Mouse (Mus musculus) intestine, postnatal 0 days (tissue): ENCODE measurements around the gene Gm3625. TPM values are rescaled to one million over a fixed set of nuclear protein-coding genes. Genes with fewer than 3 reads are reported as not detected.

Experiments used
- ATAC-seq: fragments of 200-750 bp; cut with Nextera tagmentation; 2 replicates; pipeline ENCODE4 v1.8.0; 2017; ENCODE audit warnings: mild to moderate bottlenecking, moderate TSS enrichment, moderate library complexity
- H3K27ac ChIP-seq: fragments of 300-500 bp; sonication (generic); 2 replicates; pipeline ENCODE4 v1.5.1; 2014; ENCODE audit warnings: mild to moderate bottlenecking, low read depth, low read length, moderate library complexity
- H3K27me3 ChIP-seq: fragments of 300-500 bp; sonication (generic); replicated peaks from 2 replicates; pipeline ENCODE4 v1.6.1; 2014; ENCODE audit warnings: low read length, mixed read lengths; ENCODE audit not compliant: control insufficient read depth, insufficient read depth
- H3K36me3 ChIP-seq: fragments of 300-500 bp; sonication (generic); 2 replicates; pipeline ENCODE4 v1.6.1; 2014; ENCODE audit warnings: mild to moderate bottlenecking, moderate library complexity; ENCODE audit not compliant: control insufficient read depth, insufficient read depth
- H3K4me1 ChIP-seq: fragments of 300-500 bp; sonication (generic); replicated peaks from 2 replicates; pipeline ENCODE4 v1.6.1; 2014; ENCODE audit warnings: antibody characterized with exemption, low read length, mixed read lengths; ENCODE audit not compliant: control insufficient read depth, insufficient read depth
- H3K4me2 ChIP-seq: fragments of 300-500 bp; sonication (generic); replicated peaks from 2 replicates; pipeline ENCODE4 v1.6.1; 2014; ENCODE audit warnings: low read depth, mild to moderate bottlenecking, moderate library complexity
- H3K4me3 ChIP-seq: fragments of 300-500 bp; sonication (generic); 2 replicates; pipeline ENCODE4 v1.5.1; 2014; ENCODE audit warnings: low read depth, low read length
- H3K9ac ChIP-seq: fragments of 300-500 bp; sonication (generic); 2 replicates; pipeline ENCODE4 v1.6.1; 2014; ENCODE audit warnings: mild to moderate bottlenecking, low read depth, low read length
- H3K9me3 ChIP-seq: fragments of 300-500 bp; sonication (generic); 2 replicates; pipeline ENCODE4 v1.6.1; 2016; ENCODE audit warnings: mixed run types; ENCODE audit not compliant: control insufficient read depth
- CTCF ChIP-seq: sonication (generic); IDR thresholded peaks from 2 replicates; pipeline ENCODE4 v1.5.1; 2016; ENCODE audit warnings: low read depth, mild to moderate bottlenecking, control low read depth, antibody characterized with exemption, moderate library complexity
- WGBS: fragments of 180-500 bp; shearing (Covaris S2); extraction: QIAGEN DNeasy Blood & Tissue Kit; methylation state at CpG from one replicate; pipeline ENCODE4 v1.1.7; 2014; 5-methylcytosine and 5-hydroxymethylcytosine counted together
- polyA plus RNA-seq: library from polyadenylated mRNA; unstranded; fragments of >200 nt; fragmentation: Nextera tagmentation; extraction: Ambion mirVana; gene quantifications from 2 replicates; pipeline ENCODE4 v1.2.1, GENCODE M21; 2015

The Gm3625 gene
- polyA plus RNA-seq, 1 experiment from 2014 or later: not detected

DNA sequence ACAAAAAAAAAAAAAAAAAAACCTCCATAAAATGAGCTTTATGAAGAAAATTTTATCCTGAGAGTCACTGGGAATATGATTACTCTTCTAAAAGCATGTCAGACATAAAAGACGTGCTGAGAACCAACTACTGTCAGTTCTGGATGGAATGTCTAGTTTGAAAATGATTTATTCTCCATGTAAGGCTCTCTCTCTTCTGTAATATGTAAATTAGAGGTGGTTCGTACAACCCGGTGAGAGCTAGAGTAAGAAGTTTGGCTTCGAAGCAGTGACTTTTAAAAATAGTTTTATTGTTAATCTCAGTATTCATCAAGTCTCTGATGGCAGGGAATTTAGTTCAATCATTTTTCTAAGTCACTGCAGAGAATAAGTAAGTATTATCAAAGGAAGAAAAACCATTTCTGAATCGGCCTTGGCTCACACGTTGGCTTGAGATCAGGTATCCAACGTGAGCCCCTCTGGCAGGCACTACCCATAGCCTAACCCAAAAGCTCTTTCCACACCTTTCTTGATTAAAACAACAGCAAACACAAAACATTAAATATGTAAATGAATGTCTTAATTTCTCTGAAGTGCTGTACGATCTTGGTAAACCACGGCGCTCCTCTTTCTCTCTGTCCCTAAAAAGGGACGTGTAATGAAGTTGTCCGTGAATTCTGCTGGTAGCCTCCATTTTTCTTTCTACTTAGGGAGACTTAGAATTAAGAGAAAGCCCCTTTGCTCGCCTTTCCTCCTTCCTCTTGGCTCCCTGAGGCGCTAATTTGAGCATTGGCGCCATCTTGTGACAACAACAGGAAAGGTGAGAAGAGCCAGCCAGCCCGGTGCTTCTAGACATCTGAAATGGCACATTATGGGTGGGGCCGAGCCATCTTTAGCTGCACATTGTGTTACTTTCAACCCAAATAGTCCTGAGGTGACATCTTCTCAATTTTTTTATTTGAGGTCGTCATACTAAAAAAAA is 44.4 kb downstream of the Gm3625 start:
- Histone ChIP-seq H3K27me3 (no peaks in the 10 kb centered on the region), H3K4me2 (peak overlapping the region; percentile 54), H3K4me3 (no peak overlapping the region), H3K36me3 (no peaks in the 10 kb centered on the region), H3K9me3 (no peaks in the 10 kb centered on the region), H3K4me1 (no peaks in the 10 kb centered on the region), H3K9ac (no peak overlapping the region), H3K27ac (no peak overlapping the region)
- peak; percentile 93 for TF ChIP-seq CTCF
- no peak for ATAC-seq
- 23% methylated on average over 18 of the region's 18 CpGs for WGBS

DNA sequence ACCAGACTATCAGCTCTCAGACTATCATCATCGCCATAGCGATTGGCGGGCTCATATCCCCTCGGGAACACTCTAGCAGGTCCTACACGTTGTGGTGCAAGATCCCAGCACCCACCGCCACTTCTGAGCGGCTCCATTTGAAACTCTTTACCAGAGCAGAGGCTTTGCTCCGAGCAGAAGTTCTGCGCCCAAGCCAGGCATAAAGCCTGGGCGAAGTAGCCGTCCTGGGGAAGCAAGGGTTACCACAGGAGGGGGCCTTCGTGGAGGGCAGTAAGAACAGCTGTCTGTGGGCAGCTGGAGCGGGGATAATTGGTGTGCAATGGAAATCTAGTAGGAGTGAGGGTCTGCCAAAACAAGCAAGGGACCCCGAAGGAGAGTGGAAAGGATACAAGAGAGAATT is 45.2 kb downstream of the Gm3625 start:
- Histone ChIP-seq H3K4me2 (no peak overlapping the region), H3K36me3 (no peaks in the 10 kb centered on the region), H3K27me3 (no peaks in the 10 kb centered on the region), H3K9me3 (no peaks in the 10 kb centered on the region), H3K27ac (no peak overlapping the region), H3K4me1 (no peaks in the 10 kb centered on the region), H3K9ac (no peak overlapping the region), H3K4me3 (no peak overlapping the region)
- no peak for TF ChIP-seq CTCF
- no peak for ATAC-seq
- 82% methylated on average over 14 of the region's 14 CpGs for WGBS

DNA sequence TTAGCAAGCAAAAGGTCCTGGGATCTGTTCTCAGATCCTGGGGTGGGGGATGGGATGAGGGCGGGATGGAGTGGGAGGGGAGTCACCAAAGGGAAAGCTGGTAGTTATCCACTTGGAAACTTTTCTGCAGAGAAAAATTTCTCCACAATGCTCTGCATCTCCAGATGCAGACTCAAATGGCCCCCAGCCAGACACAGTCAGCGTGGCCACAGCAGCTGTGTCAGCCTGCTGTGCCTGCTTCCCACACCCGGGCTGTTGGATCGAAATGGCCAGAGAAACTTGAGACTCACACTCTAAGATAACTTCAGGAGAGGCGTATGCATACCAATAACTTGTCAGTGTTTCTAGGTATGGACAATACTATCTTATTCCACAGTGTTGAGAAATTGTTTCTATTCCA is 46.2 kb downstream of the Gm3625 start:
- ATAC-seq: no peak
- no peaks in the 10 kb centered on the region for H3K36me3 ChIP-seq
- WGBS: 52% methylated on average over 5 of the region's 5 CpGs
- no peak overlapping the region for H3K4me3 ChIP-seq
- no peak overlapping the region for H3K27ac ChIP-seq
- no peak for TF ChIP-seq CTCF
- no peak overlapping the region for H3K4me2 ChIP-seq
- no peak overlapping the region for H3K9ac ChIP-seq
- no peaks in the 10 kb centered on the region for H3K27me3 ChIP-seq
- H3K4me1 ChIP-seq: no peaks in the 10 kb centered on the region
- no peaks in the 10 kb centered on the region for H3K9me3 ChIP-seq

DNA sequence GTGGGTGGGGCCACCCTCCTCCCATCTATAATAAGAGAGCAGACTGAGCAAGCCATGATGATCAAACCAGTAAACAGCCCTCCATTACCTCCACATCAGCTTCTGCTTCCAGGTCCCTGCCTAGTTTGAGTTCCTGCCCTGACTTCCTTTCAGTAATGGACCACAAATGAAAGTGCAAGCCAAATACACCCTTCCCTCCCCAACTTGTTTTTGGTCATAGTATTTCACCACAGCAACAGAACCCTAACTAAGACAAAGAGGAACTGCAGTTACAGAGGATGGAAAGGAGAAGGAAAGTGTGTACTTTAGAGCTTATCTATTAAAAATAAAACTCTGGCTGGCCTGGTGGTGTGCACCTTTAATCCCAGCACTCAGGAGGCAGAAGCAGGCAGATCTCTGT is 47.3 kb downstream of the Gm3625 start:
- no peaks in the 10 kb centered on the region; the same call in 1 of the 2 replicates for H3K4me1 ChIP-seq
- H3K4me2 ChIP-seq: no peak overlapping the region
- no peak overlapping the region for H3K9ac ChIP-seq
- no peak overlapping the region for H3K27ac ChIP-seq
- no peaks in the 10 kb centered on the region for H3K27me3 ChIP-seq
- no peak for TF ChIP-seq CTCF
- H3K9me3 ChIP-seq: no peaks in the 10 kb centered on the region
- ATAC-seq: no peak
- H3K36me3 ChIP-seq: no peaks in the 10 kb centered on the region
- H3K4me3 ChIP-seq: no peak overlapping the region

DNA sequence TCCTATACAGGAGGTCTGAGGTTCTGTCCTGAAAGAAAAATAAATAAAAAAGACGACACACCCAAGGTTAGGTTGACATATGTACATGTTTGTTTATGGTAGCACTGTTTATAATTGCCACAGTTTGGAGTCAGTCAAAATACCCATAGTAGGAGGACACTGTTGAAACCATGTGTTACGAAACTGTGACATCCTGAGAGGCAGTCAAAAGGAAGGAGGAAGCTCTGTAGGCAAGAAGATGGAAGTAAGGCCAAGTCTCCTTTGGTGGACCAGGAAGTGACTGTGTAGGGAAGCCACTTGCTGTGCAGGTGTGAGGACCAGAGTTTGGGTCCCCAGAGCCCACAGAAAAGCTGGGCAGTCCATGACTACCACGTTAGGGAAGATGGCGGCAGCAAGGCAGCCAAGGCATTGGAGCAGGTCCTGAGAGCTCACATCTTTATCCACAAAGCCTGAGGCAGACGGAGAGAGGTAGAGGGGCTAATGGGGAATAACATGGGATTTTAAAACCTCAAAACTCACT is 48.3 kb downstream of the Gm3625 start:
- Histone ChIP-seq H3K9ac (no peak overlapping the region), H3K4me2 (no peak overlapping the region)
- WGBS: 89% methylated on average over 5 of the region's 5 CpGs

More for the DNA sequence above, 48.3 kb downstream of the Gm3625 start:
- no peaks in the 10 kb centered on the region for H3K27me3 ChIP-seq
- H3K27ac ChIP-seq: no peak overlapping the region
- H3K36me3 ChIP-seq: no peaks in the 10 kb centered on the region
- no peaks in the 10 kb centered on the region for H3K9me3 ChIP-seq
- no peak for TF ChIP-seq CTCF
- no peaks in the 10 kb centered on the region; the same call in 1 of the 2 replicates for H3K4me1 ChIP-seq
- H3K4me3 ChIP-seq: no peak overlapping the region
- ATAC-seq: no peak

Other genes starting within 250 kb of the Gm3625 start
- 6.0 and 6.6 TPM in 2 replicates for gene Ncoa1, start 115.7 kb downstream of the Gm3625 start, polyA plus RNA-seq
- 26.1 and 27.1 TPM in 2 replicates for gene Itsn2, start 289 bp downstream of the Gm3625 start, polyA plus RNA-seq
- gene Fam228a, start 145.5 kb upstream of the Gm3625 start, polyA plus RNA-seq: 0.07 TPM in 1 of 2 replicates, not detected in the other
- gene Pfn4, start 176.1 kb upstream of the Gm3625 start, polyA plus RNA-seq: 0.97 and 1.0 TPM in 2 replicates
- gene Fam228b, start 176.3 kb upstream of the Gm3625 start, polyA plus RNA-seq: 0.67 and 1.0 TPM in 2 replicates
- gene Sf3b6, start 224.6 kb upstream of the Gm3625 start, polyA plus RNA-seq: 367 and 375 TPM in 2 replicates
- gene Fkbp1b, start 248.7 kb upstream of the Gm3625 start, polyA plus RNA-seq: 16.2 and 20.6 TPM in 2 replicates